Mouse (Mus musculus): Measurements from ENCODE around the gene Ctdspl. TPM values are rescaled to one million over a fixed set of nuclear protein-coding genes. Genes with fewer than 3 reads are reported as not detected.

Ctdspl gene
- polyA plus RNA-seq, 1 experiment from 2014 or later = 7.1 TPM

DNA sequence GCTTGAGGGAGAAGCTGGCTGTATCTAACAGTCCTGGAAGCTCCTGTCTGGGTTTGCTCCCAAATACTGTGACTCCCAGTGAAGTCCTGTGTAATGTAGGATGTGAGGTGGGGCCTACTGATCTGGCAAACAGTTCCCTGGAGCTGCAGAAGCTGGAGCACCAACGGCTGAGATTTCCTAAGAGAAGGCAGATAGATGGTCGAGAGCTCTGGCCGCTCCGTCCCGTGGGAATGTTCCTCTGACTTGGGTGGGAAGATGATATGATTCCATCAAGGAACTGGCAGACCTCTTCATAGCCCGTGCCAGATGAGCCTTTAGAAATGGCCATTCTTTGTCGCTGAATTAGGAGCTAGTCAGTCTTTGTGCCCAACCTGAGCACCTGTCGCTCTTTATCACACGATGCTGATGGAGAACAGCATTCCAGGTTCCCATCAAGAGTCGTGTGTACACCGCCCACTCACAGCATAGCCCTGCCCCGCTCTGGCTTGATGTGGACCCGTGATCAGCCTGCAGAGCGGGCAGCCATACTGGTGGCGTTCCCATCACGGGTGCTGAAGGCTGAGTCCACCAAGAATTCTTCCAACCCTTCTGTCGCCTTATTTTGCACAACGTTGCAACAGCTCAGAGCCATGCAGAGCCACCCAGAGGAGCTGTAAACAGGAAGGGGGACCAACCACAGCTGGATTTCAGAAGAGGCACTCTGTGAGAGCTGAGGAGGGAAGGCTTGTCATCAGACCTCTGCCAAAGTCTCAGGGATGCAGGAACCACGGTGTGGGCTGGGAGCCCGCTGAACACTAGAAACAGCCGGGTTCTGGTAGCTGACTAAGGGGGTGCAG, 65.7 kb downstream of the Ctdspl start:
- Histone ChIP-seq H3K36me3 (no peaks in the 10 kb centered on the region), H3K27ac (no peak overlapping the region), H3K9me3 (replicated peaks) (no peaks in the 10 kb centered on the region), H3K4me1 (replicated peaks) (peaks cover 55% of the 10 kb centered on the region), H3K9ac (no peak overlapping the region), H3K4me2 (no peak overlapping the region), H3K27me3 (no peaks in the 10 kb centered on the region), H3K4me3 (no peak overlapping the region)
- no peak for ATAC-seq (replicated peaks; ENCODE audit: insufficient number of reproducible peaks, insufficient read depth, low FRiP score, low read depth)
- WGBS = 84% methylated on average over 21 of the region's 21 CpGs

GRCm38 (mm10) chr9:118992586-118992955, 66.3 kb downstream of the Ctdspl start:
- WGBS = 86% methylated on average over 5 of the region's 5 CpGs
- H3K4me3 ChIP-seq = no peak overlapping the region
- ATAC-seq (replicated peaks; ENCODE audit: insufficient number of reproducible peaks, insufficient read depth, low FRiP score, low read depth) = no peak
- H3K27me3 ChIP-seq = no peaks in the 10 kb centered on the region
- no peak overlapping the region for H3K9ac ChIP-seq
- H3K4me1 ChIP-seq (replicated peaks) = peaks cover 49% of the 10 kb centered on the region
- H3K36me3 ChIP-seq = no peaks in the 10 kb centered on the region
- no peak overlapping the region for H3K27ac ChIP-seq
- no peaks in the 10 kb centered on the region for H3K9me3 ChIP-seq (replicated peaks)
- H3K4me2 ChIP-seq = no peak overlapping the region

- ATAC-seq (replicated peaks; ENCODE audit: insufficient number of reproducible peaks, insufficient read depth, low FRiP score, low read depth) = 0 out of 2 replicates have a peak, but pooled peaks have one; percentile 37
- Histone ChIP-seq H3K4me1 (replicated peaks) (peaks cover 43% of the 10 kb centered on the region), H3K36me3 (no peaks in the 10 kb centered on the region), H3K27me3 (no peaks in the 10 kb centered on the region), H3K9me3 (replicated peaks) (no peaks in the 10 kb centered on the region), H3K4me3 (no peak overlapping the region), H3K9ac (no peak overlapping the region), H3K27ac (peak overlapping the region; percentile 56), H3K4me2 (peak overlapping the region; percentile 13; the same call in 1 of the 2 replicates)
- 36% methylated on average over 12 of the region's 12 CpGs for WGBS
Measured at GRCm38 (mm10) chr9:118994524-118995227, 68.4 kb downstream of the Ctdspl start.

DNA sequence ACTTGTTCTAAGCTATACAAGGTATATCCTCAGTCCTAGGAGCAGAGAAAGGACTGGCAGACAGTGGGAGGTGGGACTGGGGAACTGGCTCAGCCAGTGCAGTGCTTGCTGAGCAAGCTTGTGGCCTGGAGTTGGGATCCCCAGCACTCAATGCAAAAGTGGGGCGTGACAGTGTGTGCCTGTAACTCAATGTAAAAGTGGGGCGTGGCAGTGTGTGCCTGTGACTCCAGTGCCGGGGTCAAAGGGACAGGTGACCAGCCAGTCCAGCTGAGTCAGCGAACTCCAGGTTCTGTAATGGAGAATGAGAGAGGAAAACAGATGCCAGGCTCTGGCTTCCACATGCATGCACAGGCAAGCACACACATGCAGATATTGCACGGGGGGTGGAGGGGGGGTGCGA, 69.3 kb downstream of the Ctdspl start:
- no peak for ATAC-seq (replicated peaks; ENCODE audit: insufficient number of reproducible peaks, insufficient read depth, low FRiP score, low read depth)
- H3K9ac ChIP-seq = no peak overlapping the region
- H3K4me1 ChIP-seq (replicated peaks) = peaks cover 37% of the 10 kb centered on the region
- peak overlapping the region; percentile 56 for H3K27ac ChIP-seq
- H3K27me3 ChIP-seq = no peaks in the 10 kb centered on the region
- no peaks in the 10 kb centered on the region; the same call in 1 of the 2 replicates for H3K36me3 ChIP-seq
- no peak overlapping the region for H3K4me3 ChIP-seq
- 80% methylated on average over 6 of the region's 6 CpGs for WGBS
- H3K9me3 ChIP-seq (replicated peaks) = no peaks in the 10 kb centered on the region
- H3K4me2 ChIP-seq = peak overlapping the region; percentile 16; the same call in 1 of the 2 replicates

DNA sequence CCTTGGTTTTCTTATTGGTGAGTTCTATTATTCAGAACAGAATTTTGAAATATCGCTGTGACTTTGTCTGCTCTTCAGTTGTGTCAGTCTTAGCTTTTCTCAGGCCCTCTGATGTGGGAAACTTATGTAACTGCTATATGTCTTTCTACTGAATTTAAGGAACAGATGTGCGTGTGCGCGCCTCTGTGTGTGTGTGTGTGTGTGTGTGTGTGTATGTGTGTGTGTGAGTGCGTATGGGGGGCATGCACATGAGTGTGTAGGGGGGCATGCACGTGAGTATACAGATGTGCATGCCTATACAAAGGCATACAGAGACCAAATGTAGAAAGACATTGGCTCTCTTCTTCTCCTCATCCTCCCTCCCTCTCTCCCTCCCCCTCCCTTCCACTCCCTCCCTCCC, 71.0 kb downstream of the Ctdspl start:
- H3K27ac ChIP-seq = no peak overlapping the region

GRCm38 (mm10) chr9:119000196-119000595, 73.9 kb downstream of the Ctdspl start:
- no peak overlapping the region for H3K4me2 ChIP-seq
- no peaks in the 10 kb centered on the region for H3K9me3 ChIP-seq (replicated peaks)
- H3K4me3 ChIP-seq = no peak overlapping the region
- 0 out of 2 replicates have a peak overlapping the region, but pooled peaks have one; percentile 3 for H3K27ac ChIP-seq
- H3K4me1 ChIP-seq (replicated peaks) = peaks cover 52% of the 10 kb centered on the region
- H3K9ac ChIP-seq = no peak overlapping the region
- H3K27me3 ChIP-seq = no peaks in the 10 kb centered on the region
- ATAC-seq (replicated peaks; ENCODE audit: insufficient number of reproducible peaks, insufficient read depth, low FRiP score, low read depth) = no peak
- no peaks in the 10 kb centered on the region; the same call in 1 of the 2 replicates for H3K36me3 ChIP-seq
- 66% methylated on average over 6 of the region's 6 CpGs for WGBS

More for the DNA sequence above, 71.0 kb downstream of the Ctdspl start:
- WGBS = 93% methylated on average over 6 of the region's 6 CpGs
- H3K9ac ChIP-seq = no peak overlapping the region
- H3K27me3 ChIP-seq = no peaks in the 10 kb centered on the region
- H3K4me3 ChIP-seq = no peak overlapping the region
- H3K4me1 ChIP-seq (replicated peaks) = peaks cover 37% of the 10 kb centered on the region
- ATAC-seq (replicated peaks; ENCODE audit: insufficient number of reproducible peaks, insufficient read depth, low FRiP score, low read depth) = no peak
- no peaks in the 10 kb centered on the region; the same call in 1 of the 2 replicates for H3K36me3 ChIP-seq
- no peaks in the 10 kb centered on the region for H3K9me3 ChIP-seq (replicated peaks)
- H3K4me2 ChIP-seq = no peak overlapping the region

DNA sequence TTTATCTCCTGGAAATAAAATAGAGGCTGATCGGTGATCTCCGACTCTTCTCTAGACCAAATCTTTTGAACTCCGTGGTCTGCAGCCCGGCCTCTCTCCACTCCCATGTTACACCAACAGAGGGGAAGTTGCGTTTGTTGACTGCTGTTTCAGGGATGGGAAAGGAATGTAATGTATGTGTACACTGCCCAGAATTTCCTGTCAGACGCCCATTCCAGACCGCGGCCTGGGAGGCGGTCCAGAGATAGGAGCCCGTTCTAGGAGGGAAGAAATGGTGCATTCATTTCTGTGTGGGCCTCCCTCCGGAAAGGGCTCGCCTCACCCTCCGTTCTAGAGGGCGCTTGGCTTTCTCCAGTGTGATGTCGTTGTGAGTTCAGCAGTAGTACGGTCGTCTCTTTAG, 76.0 kb downstream of the Ctdspl start:
- Histone ChIP-seq H3K4me3 (peak overlapping the region; percentile 23), H3K36me3 (no peaks in the 10 kb centered on the region; the same call in 1 of the 2 replicates), H3K4me1 (replicated peaks) (peaks cover 48% of the 10 kb centered on the region), H3K4me2 (peak overlapping the region; percentile 58), H3K9ac (no peak overlapping the region), H3K9me3 (replicated peaks) (no peaks in the 10 kb centered on the region), H3K27ac (peak overlapping the region; percentile 72), H3K27me3 (no peaks in the 10 kb centered on the region)
- WGBS = 9% methylated on average over 17 of the region's 17 CpGs
- peak; percentile 72 for ATAC-seq (replicated peaks; ENCODE audit: insufficient number of reproducible peaks, insufficient read depth, low FRiP score, low read depth)

DNA sequence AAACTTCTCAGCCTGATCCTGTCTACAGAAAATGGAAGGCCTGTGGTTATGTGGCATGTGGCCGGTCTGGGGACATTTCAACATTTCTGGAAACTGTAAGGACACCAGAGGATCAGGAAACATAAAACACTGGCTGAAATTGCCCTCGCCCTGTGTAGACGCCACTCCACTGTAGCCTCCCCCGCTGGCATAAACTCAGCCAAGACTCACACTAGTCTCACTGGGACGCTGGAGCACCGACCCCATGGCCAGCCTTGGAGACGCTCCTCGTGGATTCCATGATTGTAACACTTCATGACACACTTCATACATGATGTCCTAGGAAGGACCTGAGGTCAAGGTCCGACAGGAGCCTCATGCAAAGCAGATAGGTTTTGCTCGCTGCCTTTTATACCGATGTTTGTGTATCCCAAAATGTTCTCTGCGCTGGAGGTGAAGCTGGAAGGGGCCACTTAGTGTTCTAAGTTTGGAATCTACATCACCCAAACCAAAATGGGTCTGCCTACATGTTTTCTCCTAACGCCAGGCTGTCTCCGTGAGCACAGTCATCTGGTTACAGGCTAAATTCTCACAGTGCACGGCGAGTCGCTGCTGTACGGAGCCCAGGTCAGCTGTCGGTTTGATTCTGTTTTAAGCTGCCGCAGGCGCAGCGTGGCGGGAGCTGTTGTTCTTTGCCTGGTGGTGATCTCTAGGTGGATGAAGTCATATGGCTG, 77.9 kb downstream of the Ctdspl start:
- no peaks in the 10 kb centered on the region; the same call in 1 of the 2 replicates for H3K36me3 ChIP-seq
- no peaks in the 10 kb centered on the region for H3K9me3 ChIP-seq (replicated peaks)
- peak overlapping the region; percentile 38; the same call in 1 of the 2 replicates for H3K4me2 ChIP-seq
- peak overlapping the region; percentile 66 for H3K27ac ChIP-seq
- no peaks in the 10 kb centered on the region for H3K27me3 ChIP-seq
- no peak for ATAC-seq (replicated peaks; ENCODE audit: insufficient number of reproducible peaks, insufficient read depth, low FRiP score, low read depth)
- H3K9ac ChIP-seq = no peak overlapping the region
- 51% methylated on average over 23 of the region's 23 CpGs for WGBS
- H3K4me1 ChIP-seq (replicated peaks) = peaks cover 59% of the 10 kb centered on the region
- 0 out of 2 replicates have a peak overlapping the region, but pooled peaks have one; percentile 14 for H3K4me3 ChIP-seq

DNA sequence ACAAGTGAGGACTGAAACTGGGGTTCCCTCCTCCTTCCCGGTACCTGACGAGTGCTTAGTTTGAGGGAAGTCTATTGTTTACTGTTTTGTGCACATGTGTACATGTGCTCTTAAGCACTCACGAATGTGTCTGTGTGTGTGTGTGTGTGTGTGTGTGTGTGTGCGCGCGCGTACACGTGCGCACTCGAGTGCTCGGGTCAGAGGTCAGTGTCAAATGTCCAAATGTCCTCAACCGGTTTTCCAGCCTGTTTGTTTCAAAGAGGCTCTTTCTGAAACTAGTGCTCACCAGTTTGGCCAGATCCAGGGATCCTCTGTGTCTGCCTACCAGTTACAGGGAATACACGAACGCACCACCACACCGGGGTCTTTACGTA, 78.4 kb downstream of the Ctdspl start:
- 85% methylated on average over 16 of the region's 16 CpGs for WGBS
- no peaks in the 10 kb centered on the region; the same call in 1 of the 2 replicates for H3K36me3 ChIP-seq

DNA sequence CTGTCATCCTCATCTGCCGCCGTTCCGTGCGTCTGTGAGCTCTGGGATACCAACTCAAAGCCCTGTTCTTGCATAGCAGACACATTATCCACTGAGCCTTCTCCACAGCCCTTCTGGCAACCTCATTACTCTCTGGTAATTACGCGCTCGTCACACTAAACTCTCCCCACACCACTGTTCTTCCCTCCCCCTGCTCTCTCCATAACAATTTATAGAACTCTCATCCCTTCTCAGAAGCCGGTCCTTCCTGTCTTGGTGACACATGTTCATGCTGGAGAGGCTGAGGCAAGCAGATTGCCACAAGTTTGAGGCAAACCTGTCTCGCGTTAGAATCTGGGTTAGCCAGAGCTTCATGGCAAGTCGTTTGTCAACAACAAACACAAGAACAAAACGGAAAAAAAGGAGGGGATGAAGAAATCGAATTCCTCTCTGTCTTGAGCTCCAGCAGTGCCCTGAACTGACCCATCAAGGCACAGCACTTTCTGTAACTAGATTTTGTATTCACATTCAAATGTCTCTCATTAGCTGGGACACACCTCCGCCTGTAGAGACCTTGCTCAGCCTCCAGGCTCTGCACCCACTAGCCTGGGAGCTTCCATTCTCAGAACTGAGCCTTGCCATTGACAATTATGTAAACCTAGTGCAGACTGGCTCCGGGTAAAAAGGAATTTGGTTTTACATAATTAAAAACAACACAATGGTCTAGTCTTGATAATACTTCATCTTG, 79.2 kb downstream of the Ctdspl start:
- ATAC-seq (replicated peaks; ENCODE audit: insufficient number of reproducible peaks, insufficient read depth, low FRiP score, low read depth) = no peak
- 82% methylated on average over 15 of the region's 15 CpGs for WGBS
- H3K36me3 ChIP-seq = no peaks in the 10 kb centered on the region; the same call in 1 of the 2 replicates

More for the DNA sequence above, 78.4 kb downstream of the Ctdspl start:
- peaks cover 61% of the 10 kb centered on the region for H3K4me1 ChIP-seq (replicated peaks)
- H3K27me3 ChIP-seq = no peaks in the 10 kb centered on the region
- peak overlapping the region; percentile 38; the same call in 1 of the 2 replicates for H3K4me2 ChIP-seq
- no peaks in the 10 kb centered on the region for H3K9me3 ChIP-seq (replicated peaks)
- no peak for ATAC-seq (replicated peaks; ENCODE audit: insufficient number of reproducible peaks, insufficient read depth, low FRiP score, low read depth)
- no peak overlapping the region for H3K4me3 ChIP-seq
- H3K27ac ChIP-seq = peak overlapping the region; percentile 66
- no peak overlapping the region for H3K9ac ChIP-seq

More for the DNA sequence above, 79.2 kb downstream of the Ctdspl start:
- Histone ChIP-seq H3K4me1 (replicated peaks) (peaks cover 61% of the 10 kb centered on the region), H3K27me3 (no peaks in the 10 kb centered on the region), H3K9ac (no peak overlapping the region), H3K9me3 (replicated peaks) (no peaks in the 10 kb centered on the region), H3K27ac (no peak overlapping the region), H3K4me2 (no peak overlapping the region), H3K4me3 (no peak overlapping the region)

Data from heart, embryonic 15.5 days (tissue).